Mouse (Mus musculus) WW6 (cell line): ENCODE data around the gene Cdk14.

Experiments used
- DNase-seq: peaks from one replicate; pipeline ENCODE4 v3.0.0-alpha.2; 2013; ENCODE audit warnings: low read depth, low spot score

Gene Cdk14

DNA sequence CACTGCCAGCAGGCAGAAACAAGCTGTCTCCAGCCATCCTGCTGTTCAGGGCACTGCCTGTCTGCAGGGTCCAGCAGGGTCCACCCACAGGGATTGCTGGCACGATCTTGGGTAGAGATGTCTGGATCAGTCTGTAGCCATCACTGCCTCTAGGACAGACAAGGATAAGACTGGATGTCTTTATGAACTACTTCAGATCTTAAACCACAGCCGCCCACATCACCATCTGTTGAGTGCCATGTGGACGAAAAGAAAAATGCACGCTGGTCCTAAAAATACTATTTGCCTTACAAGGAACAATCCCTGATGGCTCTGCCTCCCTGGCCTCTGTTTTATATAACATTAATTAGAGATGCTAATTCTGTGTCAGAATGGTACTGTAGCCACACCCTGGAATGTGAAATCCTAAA is 426.9 kb downstream of the Cdk14 start:
- no peak for DNase-seq

- DNase-seq, result no peak
Measured at GRCm38 (mm10) chr5:4991023-4991422, 429.1 kb downstream of the Cdk14 start.

- DNase-seq, result no peak
Measured at GRCm38 (mm10) chr5:4990237-4990636, 429.9 kb downstream of the Cdk14 start.

- no peak for DNase-seq
Measured at GRCm38 (mm10) chr5:4986181-4986580, 433.9 kb downstream of the Cdk14 start.

DNA sequence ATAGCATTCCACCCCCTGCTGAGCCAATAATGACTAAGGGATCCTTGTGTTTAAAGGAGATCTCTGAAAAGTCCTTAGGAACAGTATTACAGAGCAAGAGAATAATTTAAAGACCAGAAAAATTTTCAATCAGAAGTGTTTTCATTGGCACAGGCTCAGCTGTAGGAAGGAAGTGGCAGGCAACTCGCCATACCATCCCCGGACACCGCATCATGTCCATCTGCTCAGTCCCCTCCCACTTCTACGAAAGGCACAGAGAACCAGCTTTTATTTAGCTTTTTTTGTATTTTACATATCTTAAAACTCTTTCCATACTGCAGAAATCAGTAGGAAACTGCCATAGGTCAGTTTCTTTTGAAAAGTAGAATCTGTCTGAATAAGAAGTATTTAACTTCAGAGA is 440.6 kb downstream of the Cdk14 start:
- no peak for DNase-seq

- no peak for DNase-seq
Measured at GRCm38 (mm10) chr5:4973408-4973807, 446.7 kb downstream of the Cdk14 start.

DNA sequence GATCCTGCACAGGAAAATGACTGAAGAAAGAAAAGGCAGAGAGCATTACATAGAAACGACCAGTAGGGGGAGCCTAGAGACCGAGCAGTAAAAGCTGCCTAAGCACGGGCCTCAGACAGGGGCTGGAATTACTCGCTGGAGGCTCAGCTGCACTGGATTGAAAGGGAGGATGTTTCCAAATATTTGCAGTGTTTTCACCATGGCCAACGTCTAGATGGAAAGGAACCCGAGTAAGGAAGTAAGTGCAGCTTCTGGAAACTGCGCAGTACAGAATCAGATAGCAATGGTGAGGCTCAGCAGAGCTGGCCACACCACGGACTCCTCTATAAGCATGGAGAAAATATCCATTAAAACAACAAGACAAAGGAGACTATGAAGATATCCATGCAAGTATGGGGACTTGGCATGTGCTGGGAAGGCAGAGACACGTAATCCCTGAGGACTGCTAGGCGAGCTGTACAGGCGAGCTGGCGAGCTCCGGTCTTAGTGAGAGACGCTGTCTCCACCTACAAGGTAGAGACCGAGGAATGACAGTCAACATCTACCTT is 458.0 kb downstream of the Cdk14 start:
- peak; percentile 24 for DNase-seq

DNA sequence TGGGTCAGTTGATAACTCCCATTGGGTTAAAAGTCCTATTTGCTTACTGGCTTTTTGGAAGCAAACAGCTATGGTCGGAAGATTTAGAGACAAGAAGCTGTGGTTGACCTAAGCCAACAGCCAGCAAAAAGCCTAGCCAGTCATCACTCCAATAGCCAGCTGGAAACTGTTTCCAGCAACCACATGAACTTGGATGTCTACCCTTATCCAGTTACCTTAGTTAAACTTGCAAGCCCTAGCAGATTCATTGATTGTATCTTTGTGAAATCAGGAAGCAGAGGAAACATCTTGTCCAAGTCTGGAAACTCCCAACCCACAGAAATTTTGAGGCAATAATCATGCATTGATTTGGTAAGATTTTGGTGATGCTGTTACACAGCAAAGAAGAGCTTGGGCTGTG is 458.5 kb downstream of the Cdk14 start:
- no peak for DNase-seq

- no peak for DNase-seq
Measured at GRCm38 (mm10) chr5:4959446-4959845, 460.7 kb downstream of the Cdk14 start.

- DNase-seq, result no peak
Measured at GRCm38 (mm10) chr5:4955993-4956392, 464.1 kb downstream of the Cdk14 start.

GRCm38 (mm10) chr5:4955392-4955791 is 464.7 kb downstream of the Cdk14 start:
- no peak for DNase-seq

DNA sequence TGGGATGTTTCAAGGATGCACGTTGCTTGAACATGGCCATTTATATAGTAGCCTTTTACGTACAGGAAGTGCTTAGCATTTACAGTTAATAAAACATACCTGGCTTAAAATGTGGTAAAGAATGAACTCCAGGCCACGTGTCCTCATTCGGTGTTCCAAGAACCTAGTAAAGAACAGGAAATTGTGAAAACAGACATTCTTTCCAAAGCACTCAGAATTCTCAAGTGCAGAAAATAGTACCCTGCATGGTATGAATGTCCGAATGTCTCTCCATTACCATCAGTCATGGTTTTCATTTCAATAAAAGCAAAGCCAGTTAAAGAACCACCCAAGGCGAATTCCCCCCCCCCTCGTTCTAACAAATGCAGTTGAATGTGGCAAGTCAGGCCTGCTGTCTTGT is 470.7 kb downstream of the Cdk14 start:
- DNase-seq, result no peak

- DNase-seq, result no peak
Measured at GRCm38 (mm10) chr5:4948090-4948954, 471.8 kb downstream of the Cdk14 start.

DNA sequence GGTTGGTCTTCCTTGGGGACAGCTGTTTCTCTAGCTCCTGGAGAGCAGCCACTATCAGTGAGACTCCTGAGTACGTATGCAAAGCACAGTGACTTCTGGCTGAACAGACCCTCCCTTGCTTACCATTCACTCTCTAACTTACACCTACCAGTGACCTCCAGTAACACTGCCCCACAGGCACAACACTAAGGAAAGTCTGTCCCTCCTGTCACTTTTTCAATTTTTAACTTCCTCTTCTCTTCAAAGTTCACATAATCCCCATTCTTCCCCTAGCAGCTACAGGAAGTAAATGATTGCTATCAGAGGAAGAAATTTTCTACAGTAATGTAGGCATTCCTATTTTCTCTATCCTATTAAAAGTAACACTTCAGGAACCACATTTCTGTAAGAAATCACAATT is 485.0 kb downstream of the Cdk14 start:
- DNase-seq, result no peak

- DNase-seq, result no peak
Measured at GRCm38 (mm10) chr5:4934491-4934890, 485.6 kb downstream of the Cdk14 start.

DNA sequence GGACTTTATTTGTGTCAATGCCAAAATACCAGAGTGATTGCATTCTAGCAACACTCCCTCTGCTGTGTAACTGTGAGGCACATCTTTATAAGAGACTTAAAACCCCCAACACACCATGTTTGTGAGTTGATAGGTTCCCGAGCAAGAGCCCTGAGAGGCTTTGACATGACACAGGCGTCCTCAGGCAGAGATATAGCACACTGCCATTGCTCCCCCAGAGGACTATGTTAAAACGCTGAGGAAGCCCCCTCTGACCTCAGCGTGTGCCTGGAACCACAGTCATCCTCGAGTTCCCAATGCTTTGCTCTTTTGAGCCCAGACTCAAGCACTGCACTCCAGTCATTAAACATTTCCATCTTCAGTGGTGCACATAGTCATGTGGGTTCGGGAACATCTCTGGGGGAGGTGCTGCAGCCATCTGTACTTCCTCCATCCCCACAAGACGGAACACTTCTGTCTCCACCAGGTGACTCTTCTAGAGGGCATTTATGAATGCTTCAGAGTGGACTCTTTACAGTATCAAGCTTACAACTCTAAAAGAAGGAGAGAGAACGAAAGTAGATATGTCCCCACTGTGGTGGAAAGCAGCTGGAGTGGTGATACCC is 488.5 kb downstream of the Cdk14 start:
- no peak for DNase-seq

- no peak for DNase-seq
Measured at GRCm38 (mm10) chr5:4929628-4930027, 490.5 kb downstream of the Cdk14 start.

DNA sequence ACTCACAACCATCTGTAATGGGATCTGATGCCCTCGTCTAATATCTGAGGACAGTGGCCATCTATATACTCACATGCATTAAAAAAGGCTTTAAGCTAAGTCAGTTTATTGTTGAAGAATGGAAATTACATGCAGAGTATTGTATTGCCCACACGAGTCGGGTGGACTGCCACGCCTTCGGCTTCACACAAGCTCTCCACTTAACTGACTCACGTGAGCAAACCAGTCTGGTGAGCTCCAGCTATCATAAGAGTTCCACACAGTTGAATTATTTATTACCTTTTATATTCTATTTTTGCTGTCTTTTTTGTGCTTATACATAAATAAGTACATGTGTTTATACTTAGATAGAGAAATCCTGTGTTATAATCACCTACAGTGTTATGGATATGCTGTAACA is 495.2 kb downstream of the Cdk14 start:
- no peak for DNase-seq

DNA sequence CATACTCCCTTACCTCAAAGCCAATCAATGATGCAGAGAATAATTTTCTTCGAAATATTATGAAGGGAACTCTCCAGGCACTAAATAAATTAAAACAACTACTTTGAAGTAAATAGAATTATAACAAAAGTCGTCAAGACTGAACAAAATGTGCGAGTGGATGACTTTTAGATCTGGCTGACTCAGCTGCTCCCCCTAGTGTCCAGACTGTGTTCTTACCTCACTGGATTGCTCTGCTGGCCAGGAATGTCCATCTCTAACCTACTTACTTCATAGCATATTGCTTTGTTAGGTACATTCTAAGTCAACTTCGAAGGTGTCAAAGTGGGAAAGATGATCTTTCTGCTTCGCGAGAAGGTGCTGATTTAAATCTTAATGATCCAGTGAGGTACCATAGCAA is 501.7 kb downstream of the Cdk14 start:
- DNase-seq, result no peak

- no peak for DNase-seq
Measured at GRCm38 (mm10) chr5:4917743-4918142, 502.4 kb downstream of the Cdk14 start.

DNA sequence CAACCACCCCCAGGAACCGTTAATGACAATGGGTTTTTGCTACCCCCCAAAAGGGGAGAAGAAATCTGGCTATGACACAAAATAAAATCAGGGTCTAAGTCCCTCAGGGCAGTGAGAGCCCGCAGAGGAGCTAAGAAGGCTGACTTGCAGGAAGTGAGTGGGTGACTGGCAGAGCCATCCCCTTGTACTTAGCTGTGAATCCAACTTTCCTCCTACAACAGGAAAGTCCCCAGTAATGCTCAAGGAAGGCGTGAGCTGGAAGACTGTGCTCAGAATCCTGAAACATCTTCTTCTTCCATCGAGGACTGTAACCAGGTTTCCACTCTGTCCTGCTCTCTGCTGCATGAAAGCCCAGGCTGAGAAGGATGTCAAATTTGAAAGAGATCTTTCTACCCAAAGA is 502.8 kb downstream of the Cdk14 start:
- no peak for DNase-seq

DNA sequence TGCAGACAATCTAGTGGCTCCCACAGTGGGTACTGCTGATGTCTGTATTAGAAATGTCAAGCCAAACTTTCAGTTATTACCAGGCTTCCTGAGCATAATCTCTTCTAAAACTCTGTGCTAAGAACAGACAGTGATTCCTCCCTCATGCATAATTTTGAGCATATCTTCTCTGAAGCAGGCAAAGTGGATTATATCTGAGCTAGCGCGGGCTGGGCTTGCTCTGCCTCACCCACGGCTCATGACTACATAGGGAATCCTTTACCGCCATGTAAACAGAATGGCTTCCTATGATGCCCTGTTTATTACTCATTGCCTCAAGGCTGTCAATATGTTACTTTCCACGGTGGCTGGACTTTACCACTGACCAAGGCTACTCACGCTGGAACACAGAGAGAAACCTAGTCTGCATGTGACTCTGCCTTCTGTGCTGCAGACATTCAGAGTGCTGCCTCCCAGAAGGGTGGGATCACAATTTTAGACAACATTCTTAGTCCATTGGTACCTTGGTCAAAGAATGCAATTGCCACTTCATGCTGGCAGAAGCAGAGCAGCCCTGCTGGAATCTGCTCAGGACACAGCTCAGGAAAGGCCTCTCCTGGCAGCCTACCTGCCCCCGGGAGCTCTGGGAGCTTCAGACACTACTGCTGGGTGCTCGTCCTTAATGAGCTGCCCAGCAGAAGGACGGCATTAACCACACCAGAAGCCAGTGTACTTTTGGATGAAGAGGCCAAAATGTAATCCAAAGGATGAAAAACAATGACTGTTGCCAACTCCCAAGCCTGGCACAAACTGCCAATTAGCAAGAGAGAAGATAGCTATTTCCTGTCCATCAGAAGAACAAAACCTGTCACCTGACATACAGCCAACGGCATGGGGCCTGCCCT is 503.5 kb downstream of the Cdk14 start:
- no peak for DNase-seq
